Mouse (Mus musculus) stomach, postnatal 0 days (tissue): Measurements from ENCODE around the gene Yipf3. TPM values are rescaled to one million over a fixed set of nuclear protein-coding genes. Genes with fewer than 3 reads are reported as not detected.

ENCODE experiments used
- ATAC-seq: fragments of 200-750 bp; cut with Nextera tagmentation; 2 replicates; pipeline ENCODE4 v1.8.0; 2017; ENCODE audit not compliant: low FRiP score, low TSS enrichment
- DNase-seq: peaks from one replicate; pipeline ENCODE4 v3.0.0-alpha.2; 2016; ENCODE audit warnings: low spot score
- H3K27ac ChIP-seq: fragments of 300-500 bp; sonication (generic); replicated peaks from 2 replicates; pipeline ENCODE4 v1.5.1; 2014; ENCODE audit warnings: mild to moderate bottlenecking, control low read depth
- H3K27me3 ChIP-seq: fragments of 300-500 bp; sonication (generic); 2 replicates; pipeline ENCODE4 v1.6.1; 2014; ENCODE audit warnings: low read length; ENCODE audit not compliant: control insufficient read depth, insufficient read depth
- H3K36me3 ChIP-seq: fragments of 300-500 bp; sonication (generic); 2 replicates; pipeline ENCODE4 v1.6.1; 2014; ENCODE audit warnings: low read length, mixed read lengths; ENCODE audit not compliant: control insufficient read depth, insufficient read depth
- H3K4me1 ChIP-seq: fragments of 300-500 bp; sonication (generic); replicated peaks from 2 replicates; pipeline ENCODE4 v1.6.1; 2014; ENCODE audit warnings: antibody characterized with exemption; ENCODE audit not compliant: control insufficient read depth, insufficient read depth
- H3K4me2 ChIP-seq: fragments of 300-500 bp; sonication (generic); replicated peaks from 2 replicates; pipeline ENCODE4 v1.6.1; 2014; ENCODE audit warnings: low read depth, mild to moderate bottlenecking, control low read depth, moderate library complexity
- H3K4me3 ChIP-seq: fragments of 300-500 bp; sonication (generic); 2 replicates; pipeline ENCODE4 v1.5.1; 2014; ENCODE audit warnings: low read depth, low read length, control low read depth
- H3K9ac ChIP-seq: fragments of 300-500 bp; sonication (generic); 2 replicates; pipeline ENCODE4 v1.6.1; 2014; ENCODE audit warnings: mild to moderate bottlenecking, low read length, control low read depth, mixed read lengths
- H3K9me3 ChIP-seq: fragments of 300-500 bp; sonication (generic); 2 replicates; pipeline ENCODE4 v1.6.1; 2016; ENCODE audit warnings: low read length; ENCODE audit not compliant: control insufficient read depth
- CTCF ChIP-seq: IDR thresholded peaks from 2 replicates; pipeline ENCODE4 v1.5.1; 2016; ENCODE audit warnings: antibody characterized with exemption, low read depth, mild to moderate bottlenecking, moderate library complexity
- EP300 ChIP-seq: optimal IDR thresholded peaks from 2 replicates; pipeline ENCODE3; 2016; ENCODE audit warnings: antibody characterized with exemption
- WGBS: fragments of 180-500 bp; shearing (Covaris S2); extraction: QIAGEN DNeasy Blood & Tissue Kit; methylation state at CpG from one replicate; pipeline ENCODE4 v1.1.7; 2014; 5-methylcytosine and 5-hydroxymethylcytosine counted together
- polyA plus RNA-seq: library from polyadenylated mRNA; unstranded; fragments of >200 nt; fragmentation: Nextera tagmentation; extraction: Ambion mirVana; gene quantifications from 2 replicates; pipeline ENCODE4 v1.2.1, GENCODE M21; 2015

The Yipf3 gene
- polyA plus RNA-seq, 1 experiment from 2014 or later, result 119 TPM

DNA sequence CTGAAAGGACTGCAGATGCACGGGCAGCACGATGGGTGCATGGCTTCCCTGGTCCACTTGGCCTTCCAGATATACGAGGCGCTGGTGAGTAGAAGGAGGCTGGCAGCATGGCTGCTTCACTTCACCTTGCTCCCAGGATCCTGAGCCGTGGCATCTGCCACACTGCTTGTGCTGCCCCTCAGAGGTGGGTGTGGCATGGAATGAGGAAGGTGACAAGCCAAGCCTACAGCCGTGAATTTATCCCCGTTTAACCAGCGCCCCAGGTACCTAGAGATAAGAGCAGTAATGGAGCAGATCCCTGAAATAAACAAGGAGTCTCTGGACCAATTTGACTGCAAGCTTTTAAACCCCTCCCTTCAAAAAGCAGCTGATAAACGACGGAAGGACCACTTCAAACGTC lies 6.4 kb upstream of the Yipf3 start:
- no peak overlapping the region for H3K4me3 ChIP-seq
- no peak overlapping the region for H3K4me2 ChIP-seq
- H3K4me1 ChIP-seq, result no peaks in the 10 kb centered on the region
- no peak for TF ChIP-seq CTCF
- no peak for TF ChIP-seq EP300
- peak; percentile 22; the same call in 1 of the 2 replicates for ATAC-seq
- no peaks in the 10 kb centered on the region for H3K27me3 ChIP-seq
- no peaks in the 10 kb centered on the region for H3K9me3 ChIP-seq
- WGBS, result 58% methylated on average over 11 of the region's 11 CpGs
- DNase-seq, result no peak
- H3K9ac ChIP-seq, result no peak overlapping the region
- 0 out of 2 replicates have a peak overlapping the region, but pooled peaks have one; percentile 25 for H3K27ac ChIP-seq
- H3K36me3 ChIP-seq, result peaks cover 44% of the 10 kb centered on the region; the same call in 1 of the 2 replicates

- ATAC-seq (no peak), DNase-seq (no peak)
- Histone ChIP-seq H3K9ac (no peak overlapping the region), H3K9me3 (no peaks in the 10 kb centered on the region), H3K4me3 (no peak overlapping the region), H3K4me1 (peaks cover 5% of the 10 kb centered on the region; the same call in 1 of the 2 replicates), H3K36me3 (peaks cover 43% of the 10 kb centered on the region; the same call in 1 of the 2 replicates), H3K27ac (peak overlapping the region; percentile 83), H3K27me3 (no peaks in the 10 kb centered on the region), H3K4me2 (no peak overlapping the region)
- 87% methylated on average over 13 of the region's 13 CpGs for WGBS
- TF ChIP-seq CTCF (no peak), EP300 (no peak)
These were observed 5.6 kb upstream of the Yipf3 start for GRCm38 (mm10) chr17:46242274-46242673.

DNA sequence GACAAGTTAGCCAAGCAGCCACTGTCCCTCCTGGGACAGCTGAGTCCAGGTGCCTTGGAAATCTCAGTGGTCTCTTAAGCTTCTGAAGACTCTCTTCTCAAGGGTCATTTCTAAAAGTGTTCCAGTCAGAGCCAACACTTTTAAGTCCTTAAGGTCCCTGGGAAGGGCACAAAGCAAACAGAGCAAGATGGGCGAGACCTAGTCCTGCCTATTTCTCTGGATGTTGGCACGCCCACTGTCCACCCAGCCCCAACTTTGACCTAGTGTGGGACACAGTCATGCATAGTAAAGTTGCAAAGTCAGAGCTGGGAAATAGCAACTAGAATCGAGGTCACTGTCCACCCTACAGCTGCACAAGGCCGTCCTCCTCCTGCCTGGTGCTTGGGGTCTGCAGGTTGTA lies 4.9 kb upstream of the Yipf3 start:
- TF ChIP-seq EP300 (no peak), CTCF (no peak)
- H3K4me3 ChIP-seq, result no peak overlapping the region
- H3K27me3 ChIP-seq, result no peaks in the 10 kb centered on the region
- WGBS, result 65% methylated on average over 4 of the region's 4 CpGs
- ATAC-seq (peak; percentile 73), DNase-seq (peak; percentile 83)
- H3K9me3 ChIP-seq, result no peaks in the 10 kb centered on the region
- peaks cover 5% of the 10 kb centered on the region; the same call in 1 of the 2 replicates for H3K4me1 ChIP-seq
- no peak overlapping the region for H3K9ac ChIP-seq
- H3K27ac ChIP-seq, result peak overlapping the region; percentile 83
- H3K4me2 ChIP-seq, result no peak overlapping the region
- H3K36me3 ChIP-seq, result peaks cover 40% of the 10 kb centered on the region; the same call in 1 of the 2 replicates

- ATAC-seq, result no peak
- Histone ChIP-seq H3K36me3 (peaks cover 36% of the 10 kb centered on the region; the same call in 1 of the 2 replicates), H3K9ac (no peak overlapping the region), H3K4me2 (no peak overlapping the region), H3K27me3 (no peaks in the 10 kb centered on the region), H3K4me3 (no peak overlapping the region), H3K4me1 (peaks cover 5% of the 10 kb centered on the region; the same call in 1 of the 2 replicates), H3K27ac (peak overlapping the region; percentile 83), H3K9me3 (no peaks in the 10 kb centered on the region)
- WGBS, result 59% methylated on average over 2 of the region's 2 CpGs
- no peak for TF ChIP-seq EP300
- no peak for TF ChIP-seq CTCF
- DNase-seq, result no peak
These were observed 4.3 kb upstream of the Yipf3 start for GRCm38 (mm10) chr17:46243624-46244023.

DNA sequence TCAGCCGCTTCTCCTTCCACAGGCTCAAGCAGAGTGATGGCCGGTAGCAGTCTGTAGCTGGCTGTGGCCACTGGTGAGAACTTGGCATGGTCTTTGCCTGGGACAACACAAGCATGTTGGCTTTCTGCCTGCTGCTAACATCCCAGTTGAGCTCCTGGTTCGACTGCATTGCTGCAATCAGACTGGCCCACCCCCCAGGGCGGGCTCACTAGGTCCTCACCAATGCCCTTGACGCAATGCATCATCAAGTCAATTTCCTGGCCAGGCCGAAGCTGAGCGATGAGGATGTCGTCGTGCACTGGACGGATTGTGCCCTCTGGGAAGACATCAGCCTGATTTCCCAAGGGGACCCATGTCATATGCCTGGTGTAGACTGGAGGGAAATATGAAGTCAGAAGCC lies 3.3 kb upstream of the Yipf3 start:
- DNase-seq, result no peak
- no peak for TF ChIP-seq EP300
- no peak for TF ChIP-seq CTCF
- H3K4me3 ChIP-seq, result no peak overlapping the region
- 0 out of 2 replicates have a peak overlapping the region, but pooled peaks have one; percentile 83 for H3K27ac ChIP-seq
- H3K4me1 ChIP-seq, result peaks cover 9% of the 10 kb centered on the region; the same call in 1 of the 2 replicates
- WGBS, result 59% methylated on average over 10 of the region's 10 CpGs
- H3K36me3 ChIP-seq, result peaks cover 35% of the 10 kb centered on the region; the same call in 1 of the 2 replicates
- H3K9me3 ChIP-seq, result no peaks in the 10 kb centered on the region
- no peak for ATAC-seq
- no peak overlapping the region for H3K9ac ChIP-seq
- H3K4me2 ChIP-seq, result no peak overlapping the region
- no peaks in the 10 kb centered on the region for H3K27me3 ChIP-seq

DNA sequence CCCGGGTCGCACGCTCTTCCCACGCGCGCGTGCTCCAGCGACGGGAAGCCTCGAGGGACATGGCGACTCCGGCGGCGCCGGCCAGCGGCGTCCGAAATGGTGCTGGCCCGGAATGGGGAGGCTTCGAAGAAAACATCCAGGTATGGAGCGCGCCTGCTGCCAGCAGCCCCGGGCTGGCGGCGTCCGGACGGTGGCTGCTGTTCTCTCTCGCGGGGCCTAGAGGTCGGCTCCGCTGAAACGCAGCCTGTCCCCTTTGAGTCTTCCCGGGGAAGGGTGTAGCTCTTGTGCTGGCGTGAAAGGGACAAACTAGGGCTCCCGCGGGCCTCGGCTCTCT lies 276 bp downstream of the Yipf3 start:
- ATAC-seq, result no peak

More for the DNA sequence above, 276 bp downstream of the Yipf3 start:
- peaks cover 33% of the 10 kb centered on the region for H3K36me3 ChIP-seq
- no peaks in the 10 kb centered on the region for H3K27me3 ChIP-seq
- peak overlapping the region; percentile 93 for H3K27ac ChIP-seq
- DNase-seq, result no peak
- TF ChIP-seq CTCF, result no peak
- TF ChIP-seq EP300, result peak; percentile 72
- peak overlapping the region; percentile 92 for H3K4me3 ChIP-seq
- H3K9me3 ChIP-seq, result no peaks in the 10 kb centered on the region
- H3K4me2 ChIP-seq, result peak overlapping the region; percentile 83
- H3K4me1 ChIP-seq, result peaks cover 9% of the 10 kb centered on the region; the same call in 1 of the 2 replicates
- WGBS, result under 1% methylated on average over 37 of the region's 37 CpGs
- peak overlapping the region; percentile 97 for H3K9ac ChIP-seq
